Mouse (Mus musculus) embryonic facial prominence, embryonic 11.5 days (tissue): Measurements from ENCODE around the gene Zfp141. TPM values are rescaled to one million over a fixed set of nuclear protein-coding genes. Genes with fewer than 3 reads are reported as not detected.
"Not testable (repeated sequence)": the region's sequence is repeated elsewhere in the genome, so short reads cannot be mapped to it uniquely, and the experiment has no call there.

ENCODE experiments used
- ATAC-seq: fragments of 200-750 bp; cut with Nextera tagmentation; replicated peaks from 2 replicates; pipeline ENCODE4 v1.8.0; 2017; ENCODE audit warnings: low read depth; ENCODE audit not compliant: insufficient number of reproducible peaks, low FRiP score, low TSS enrichment
- DNase-seq: peaks from one replicate; pipeline ENCODE4 v3.0.0-alpha.2; 2015; ENCODE audit warnings: low spot score
- H3K27ac ChIP-seq: fragments of 300-500 bp; sonication (generic); replicated peaks from 2 replicates; pipeline ENCODE4 v1.5.1; 2014; ENCODE audit warnings: mild to moderate bottlenecking, low read depth, low read length, control low read depth
- H3K27me3 ChIP-seq: fragments of 300-500 bp; sonication (generic); 2 replicates; pipeline ENCODE4 v1.6.1; 2014; ENCODE audit warnings: mild to moderate bottlenecking, low read length, moderate library complexity, mixed read lengths; ENCODE audit not compliant: control insufficient read depth, insufficient read depth
- H3K36me3 ChIP-seq: fragments of 300-500 bp; sonication (generic); replicated peaks from 2 replicates; pipeline ENCODE4 v1.6.1; 2014; ENCODE audit warnings: low read depth, mild to moderate bottlenecking, low read length, moderate library complexity, mixed read lengths; ENCODE audit not compliant: control insufficient read depth, insufficient read depth
- H3K4me1 ChIP-seq: fragments of 300-500 bp; sonication (generic); 2 replicates; pipeline ENCODE4 v1.6.1; 2014; ENCODE audit warnings: low read length, mixed read lengths; ENCODE audit not compliant: control insufficient read depth, insufficient read depth
- H3K4me2 ChIP-seq: fragments of 300-500 bp; sonication (generic); 2 replicates; pipeline ENCODE4 v1.6.1; 2014; ENCODE audit warnings: low read depth, mild to moderate bottlenecking, control low read depth, low read length, moderate library complexity
- H3K4me3 ChIP-seq: fragments of 300-500 bp; sonication (generic); 2 replicates; pipeline ENCODE4 v1.5.1; 2014; ENCODE audit warnings: low read depth, low read length, control low read depth
- H3K9ac ChIP-seq: fragments of 300-500 bp; sonication (generic); replicated peaks from 2 replicates; pipeline ENCODE4 v1.6.1; 2014; ENCODE audit warnings: mild to moderate bottlenecking, control low read depth, low read length
- H3K9me3 ChIP-seq: fragments of 300-500 bp; sonication (generic); replicated peaks from 2 replicates; pipeline ENCODE4 v1.6.1; 2016; ENCODE audit warnings: mild to moderate bottlenecking, low read length, inconsistent platforms, mixed read lengths; ENCODE audit not compliant: control insufficient read depth
- WGBS: fragments of 180-500 bp; shearing (Covaris S2); extraction: QIAGEN DNeasy Blood & Tissue Kit; methylation state at CpG from one replicate; pipeline ENCODE4 v1.1.7; 2014; 5-methylcytosine and 5-hydroxymethylcytosine counted together
- polyA plus RNA-seq: library from polyadenylated mRNA; unstranded; fragments of >200 nt; fragmentation: Nextera tagmentation; extraction: Ambion mirVana; gene quantifications from 2 replicates; pipeline ENCODE4 v1.2.1, GENCODE M21; 2014

The Zfp141 gene
- 14.1 and 16.2 TPM in 2 replicates for polyA plus RNA-seq

GRCm38 (mm10) chr7:42505588-42505987, at the start of gene Zfp141:
Zfp141 (minus strand) TSS chr7:42505740.
- peak within 1 kb of the TSS; percentile 72 for H3K9ac ChIP-seq
- not testable (repeated sequence) for H3K36me3 ChIP-seq, H3K27ac ChIP-seq, H3K9me3 ChIP-seq, H3K4me1 ChIP-seq, H3K27me3 ChIP-seq
- H3K4me3 ChIP-seq: peak within 1 kb of the TSS; percentile 60
- peak; percentile 93 for DNase-seq
- peak within 1 kb of the TSS; percentile 45 for H3K4me2 ChIP-seq
- 2% methylated on average over 18 of the region's 18 CpGs for WGBS
- peak; percentile 93 for ATAC-seq

GRCm38 (mm10) chr7:42551766-42552165, 46.2 kb upstream of the Zfp141 start:
- Histone ChIP-seq H3K27me3 (no peaks in the 10 kb centered on the region), H3K9ac (no peak overlapping the region), H3K27ac (no peak overlapping the region), H3K4me3 (no peak overlapping the region), H3K4me2 (no peak overlapping the region), H3K4me1 (no peaks in the 10 kb centered on the region), H3K36me3 (no peaks in the 10 kb centered on the region), H3K9me3 (no peaks in the 10 kb centered on the region)
- no peak for DNase-seq
- no peak for ATAC-seq
- WGBS: 76% methylated on average over 3 of the region's 3 CpGs

- peak; percentile 71 for ATAC-seq
- Histone ChIP-seq H3K4me3 (peak overlapping the region; percentile 60), H3K4me1 (no peaks in the 10 kb centered on the region), H3K27ac (no peak overlapping the region), H3K36me3 (peaks cover 4% of the 10 kb centered on the region; the same call in 1 of the 2 replicates), H3K4me2 (peak overlapping the region; percentile 45), H3K9ac (peak overlapping the region; percentile 72), H3K9me3 (0 out of 2 replicates have a peak, but pooled peaks cover 2% of the 10 kb centered on the region), H3K27me3 (no peaks in the 10 kb centered on the region)
- under 1% methylated on average over 20 of the region's 20 CpGs for WGBS
- DNase-seq: peak; percentile 31
These were observed 354 bp downstream of the Zfp141 start for GRCm38 (mm10) chr7:42505186-42505585.

- peaks cover 4% of the 10 kb centered on the region; the same call in 1 of the 2 replicates for H3K36me3 ChIP-seq
- no peak overlapping the region for H3K4me2 ChIP-seq
- WGBS: 95% methylated on average over 5 of the region's 5 CpGs
- 0 out of 2 replicates have a peak, but pooled peaks cover 2% of the 10 kb centered on the region for H3K9me3 ChIP-seq
- DNase-seq (no peak), ATAC-seq (no peak)
- no peaks in the 10 kb centered on the region for H3K4me1 ChIP-seq
- no peak overlapping the region for H3K4me3 ChIP-seq
- H3K27me3 ChIP-seq: no peaks in the 10 kb centered on the region
- H3K9ac ChIP-seq: no peak overlapping the region
- H3K27ac ChIP-seq: no peak overlapping the region
These were observed 7.3 kb downstream of the Zfp141 start for GRCm38 (mm10) chr7:42498248-42498647.

GRCm38 (mm10) chr7:42497356-42497755, 8.2 kb downstream of the Zfp141 start:
- Histone ChIP-seq H3K27ac (no peak overlapping the region), H3K4me3 (no peak overlapping the region), H3K4me2 (no peak overlapping the region), H3K36me3 (peaks cover 4% of the 10 kb centered on the region; the same call in 1 of the 2 replicates), H3K9me3 (0 out of 2 replicates have a peak, but pooled peaks cover 2% of the 10 kb centered on the region), H3K4me1 (no peaks in the 10 kb centered on the region), H3K27me3 (no peaks in the 10 kb centered on the region), H3K9ac (no peak overlapping the region)
- ATAC-seq (no peak), DNase-seq (no peak)
- WGBS: 89% methylated on average over 9 of the region's 9 CpGs

- Histone ChIP-seq H3K4me1 (no peaks in the 10 kb centered on the region), H3K4me2 (no peak overlapping the region), H3K36me3 (peaks cover 4% of the 10 kb centered on the region; the same call in 1 of the 2 replicates), H3K27me3 (no peaks in the 10 kb centered on the region), H3K9me3 (0 out of 2 replicates have a peak, but pooled peaks cover 2% of the 10 kb centered on the region), H3K27ac (no peak overlapping the region), H3K4me3 (no peak overlapping the region), H3K9ac (no peak overlapping the region)
- no peak for ATAC-seq
- no peak for DNase-seq
- 83% methylated on average over 1 of the region's 1 CpGs for WGBS
These were observed 9.3 kb downstream of the Zfp141 start for GRCm38 (mm10) chr7:42496202-42496601.

GRCm38 (mm10) chr7:42490859-42491258, 14.7 kb downstream of the Zfp141 start:
- Histone ChIP-seq H3K4me1 (no peaks in the 10 kb centered on the region), H3K36me3 (no peaks in the 10 kb centered on the region; the same call in 1 of the 2 replicates), H3K27me3 (no peaks in the 10 kb centered on the region), H3K9me3 (no peaks in the 10 kb centered on the region), H3K4me2 (no peak overlapping the region), H3K27ac (no peak overlapping the region), H3K9ac (no peak overlapping the region), H3K4me3 (no peak overlapping the region)
- ATAC-seq: no peak
- no peak for DNase-seq
- 92% methylated on average over 5 of the region's 5 CpGs for WGBS

- 92% methylated on average over 4 of the region's 4 CpGs for WGBS
These were observed 15.2 kb downstream of the Zfp141 start for GRCm38 (mm10) chr7:42490358-42490757.

More at GRCm38 (mm10) chr7:42490358-42490757, 15.2 kb downstream of the Zfp141 start:
- H3K9me3 ChIP-seq: no peaks in the 10 kb centered on the region
- no peaks in the 10 kb centered on the region for H3K4me1 ChIP-seq
- no peak overlapping the region for H3K4me3 ChIP-seq
- H3K27me3 ChIP-seq: no peaks in the 10 kb centered on the region
- no peak overlapping the region for H3K9ac ChIP-seq
- no peak overlapping the region for H3K4me2 ChIP-seq
- DNase-seq (no peak), ATAC-seq (no peak)
- H3K36me3 ChIP-seq: no peaks in the 10 kb centered on the region; the same call in 1 of the 2 replicates
- no peak overlapping the region for H3K27ac ChIP-seq
